Mouse (Mus musculus) heart, embryonic 11.5 days (tissue): ENCODE results near the gene Tada2a. TPM values are rescaled to one million over a fixed set of nuclear protein-coding genes. Genes with fewer than 3 reads are reported as not detected.

Source experiments
- ATAC-seq: fragments of 200-750 bp; cut with Nextera tagmentation; replicated peaks from 2 replicates; pipeline ENCODE4 v1.8.0; 2017; ENCODE audit warnings: moderate library complexity; ENCODE audit not compliant: insufficient number of reproducible peaks, low FRiP score, low TSS enrichment
- H3K27ac ChIP-seq: fragments of 300-500 bp; sonication (generic); 2 replicates; pipeline ENCODE4 v1.5.1; 2014; ENCODE audit warnings: mild to moderate bottlenecking, low read depth, low read length
- H3K27me3 ChIP-seq: fragments of 300-500 bp; sonication (generic); 2 replicates; pipeline ENCODE4 v1.6.1; 2014; ENCODE audit warnings: mild to moderate bottlenecking, low read length, mixed read lengths; ENCODE audit not compliant: control insufficient read depth, insufficient read depth
- H3K36me3 ChIP-seq: fragments of 300-500 bp; sonication (generic); 2 replicates; pipeline ENCODE4 v1.6.1; 2014; ENCODE audit warnings: mild to moderate bottlenecking, low read length, moderate library complexity, mixed read lengths; ENCODE audit not compliant: control insufficient read depth, insufficient read depth
- H3K4me1 ChIP-seq: fragments of 300-500 bp; sonication (generic); 2 replicates; pipeline ENCODE4 v1.6.1; 2014; ENCODE audit warnings: low read length; ENCODE audit not compliant: control insufficient read depth, insufficient read depth
- H3K4me2 ChIP-seq: fragments of 300-500 bp; sonication (generic); 2 replicates; pipeline ENCODE4 v1.6.1; 2014; ENCODE audit warnings: mild to moderate bottlenecking, moderate library complexity
- H3K4me3 ChIP-seq: fragments of 300-500 bp; sonication (generic); 2 replicates; pipeline ENCODE4 v1.5.1; 2014; ENCODE audit warnings: low read depth, low read length
- H3K9ac ChIP-seq: fragments of 300-500 bp; sonication (generic); 2 replicates; pipeline ENCODE4 v1.6.1; 2014; ENCODE audit warnings: mild to moderate bottlenecking, low read depth, low read length, moderate library complexity
- H3K9me3 ChIP-seq: fragments of 300-500 bp; sonication (generic); replicated peaks from 2 replicates; pipeline ENCODE4 v1.6.1; 2016; ENCODE audit warnings: low read length; ENCODE audit not compliant: control insufficient read depth
- WGBS: fragments of 180-500 bp; shearing (Covaris S2); extraction: QIAGEN DNeasy Blood & Tissue Kit; methylation state at CpG from one replicate; pipeline ENCODE4 v1.1.7; 2014; ENCODE audit not compliant: insufficient replicate concordance; 5-methylcytosine and 5-hydroxymethylcytosine counted together
- polyA plus RNA-seq: library from polyadenylated mRNA; unstranded; fragments of >200 nt; fragmentation: Nextera tagmentation; extraction: Ambion mirVana; gene quantifications from 2 replicates; pipeline ENCODE4 v1.2.1, GENCODE M21; 2014

The Tada2a gene
- polyA plus RNA-seq, 1 experiment from 2014 or later: 21.3 TPM

- Histone ChIP-seq H3K9ac (no peak overlapping the region), H3K4me1 (no peaks in the 10 kb centered on the region), H3K36me3 (peaks cover 7% of the 10 kb centered on the region; the same call in 1 of the 2 replicates), H3K27me3 (peaks cover under 1% of the 10 kb centered on the region; the same call in 1 of the 2 replicates), H3K4me2 (no peak overlapping the region), H3K4me3 (no peak overlapping the region), H3K9me3 (no peaks in the 10 kb centered on the region), H3K27ac (no peak overlapping the region)
- no peak for ATAC-seq
- 76% methylated on average over 7 of the region's 7 CpGs for WGBS
Observed at GRCm38 (mm10) chr11:84073816-84074764, 55.3 kb downstream of the Tada2a start.

DNA sequence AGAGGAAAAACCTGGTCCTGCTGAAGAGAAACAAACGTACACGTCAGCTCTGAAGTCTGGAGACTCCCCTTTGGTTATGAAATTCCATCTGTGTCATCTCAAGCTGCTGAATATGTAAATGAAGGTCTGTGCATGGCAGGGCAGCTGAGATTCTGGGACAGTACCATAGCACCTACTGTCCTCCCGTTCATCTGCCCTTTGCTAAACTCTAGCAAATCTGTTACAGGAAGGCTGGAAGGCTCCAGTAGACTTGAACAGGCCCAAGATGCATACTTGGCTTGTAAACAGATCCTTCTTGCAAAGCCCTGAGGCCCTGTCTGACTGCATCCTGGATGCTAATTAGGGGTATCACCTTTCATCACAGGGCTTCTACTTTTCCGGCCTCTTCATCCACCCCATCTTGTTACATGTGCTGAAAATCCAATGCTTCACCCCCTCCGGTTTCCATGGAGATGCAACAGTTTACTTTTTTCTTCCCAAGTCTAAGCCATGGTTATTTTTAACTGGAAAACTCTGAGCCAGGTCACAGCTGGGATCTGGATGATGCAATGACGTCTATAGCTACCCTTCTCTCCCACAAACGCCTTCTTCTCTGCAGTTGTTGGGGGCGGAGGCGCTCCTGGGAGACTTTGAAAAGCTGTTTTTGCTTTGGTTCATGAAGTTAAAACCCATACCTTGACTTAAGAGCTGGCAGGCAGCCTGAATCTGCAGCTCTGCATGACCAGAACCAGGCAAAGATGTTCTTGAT lies 56.3 kb downstream of the Tada2a start:
- no peak overlapping the region for H3K9ac ChIP-seq
- H3K36me3 ChIP-seq: no peaks in the 10 kb centered on the region
- no peak for ATAC-seq
- no peaks in the 10 kb centered on the region for H3K9me3 ChIP-seq
- no peak overlapping the region for H3K27ac ChIP-seq
- WGBS: 44% methylated on average over 9 of the region's 9 CpGs
- H3K4me2 ChIP-seq: no peak overlapping the region
- H3K4me3 ChIP-seq: no peak overlapping the region
- H3K27me3 ChIP-seq: peaks cover 8% of the 10 kb centered on the region; the same call in 1 of the 2 replicates
- no peaks in the 10 kb centered on the region for H3K4me1 ChIP-seq

DNA sequence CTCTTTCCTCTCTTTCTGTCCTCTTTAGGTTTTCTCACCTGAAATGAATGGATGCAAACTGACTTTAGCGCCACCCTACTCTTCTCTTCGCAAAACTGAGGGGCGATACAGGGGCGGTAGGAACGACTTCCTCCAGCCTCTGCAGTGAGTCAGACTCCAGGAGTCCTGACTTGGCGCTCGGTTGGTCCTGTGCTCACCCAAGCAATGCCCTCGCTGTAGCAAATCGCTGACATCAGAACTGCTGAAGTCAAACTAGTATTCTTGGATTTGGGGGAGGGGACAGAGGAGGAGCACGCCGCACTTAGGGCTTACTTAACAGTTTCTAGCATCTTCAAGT lies 60.4 kb downstream of the Tada2a start, which contains the start of gene Dusp14:
TSS of gene Dusp14 (minus strand) at position 228 of the 337 bp plus-strand sequence.
- H3K4me1 ChIP-seq: peaks cover 6% of the 10 kb centered on the region; the same call in 1 of the 2 replicates
- WGBS: 12% methylated on average over 11 of the region's 11 CpGs
- peak within 1 kb of the TSS; percentile 68 for H3K9ac ChIP-seq
- no peaks in the 10 kb centered on the region for H3K36me3 ChIP-seq
- no peak within 1 kb of the TSS for H3K27ac ChIP-seq
- peak within 1 kb of the TSS; percentile 89 for H3K4me2 ChIP-seq
- H3K4me3 ChIP-seq: peak within 1 kb of the TSS; percentile 66
- H3K9me3 ChIP-seq: no peaks in the 10 kb centered on the region
- peaks cover 20% of the 10 kb centered on the region for H3K27me3 ChIP-seq
- ATAC-seq: no peak

GRCm38 (mm10) chr11:84068191-84069033 lies 61.0 kb downstream of the Tada2a start:
- WGBS: 3% methylated on average over 61 of the region's 63 CpGs
- H3K27me3 ChIP-seq: peaks cover 20% of the 10 kb centered on the region

DNA sequence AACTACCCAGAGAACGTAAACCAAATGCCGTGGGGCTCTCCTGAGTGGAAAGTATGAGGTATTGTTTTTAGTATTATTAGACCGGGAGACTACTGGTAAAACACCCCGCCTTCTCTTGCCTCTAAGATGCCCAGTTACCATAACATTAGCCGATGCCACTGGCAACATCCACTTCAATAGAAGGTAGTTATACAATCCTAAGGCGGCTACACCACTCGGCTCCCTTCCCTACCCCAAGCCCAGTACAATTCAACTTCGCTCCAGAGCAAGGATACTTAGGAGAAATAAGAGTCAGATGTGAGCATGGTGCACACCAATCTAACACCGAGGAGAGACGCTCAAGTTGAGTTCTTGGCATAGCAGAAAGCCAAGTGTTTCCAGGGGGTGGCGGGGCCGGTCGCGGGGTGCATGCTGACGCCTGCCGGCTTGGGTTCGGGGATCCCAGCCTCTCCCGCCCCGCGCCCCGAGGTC lies 61.6 kb downstream of the Tada2a start:
- peak overlapping the region; percentile 66 for H3K4me3 ChIP-seq
- 3% methylated on average over 21 of the region's 21 CpGs for WGBS
- H3K36me3 ChIP-seq: no peaks in the 10 kb centered on the region
- H3K4me1 ChIP-seq: peaks cover 11% of the 10 kb centered on the region
- H3K9me3 ChIP-seq: no peaks in the 10 kb centered on the region
- H3K9ac ChIP-seq: peak overlapping the region; percentile 68
- peak overlapping the region; percentile 89 for H3K4me2 ChIP-seq
- peaks cover 20% of the 10 kb centered on the region for H3K27me3 ChIP-seq
- H3K27ac ChIP-seq: no peak overlapping the region
- peak; percentile 46; the same call in 1 of the 2 replicates for ATAC-seq

More at GRCm38 (mm10) chr11:84068191-84069033, 61.0 kb downstream of the Tada2a start:
- Histone ChIP-seq H3K4me3 (peak overlapping the region; percentile 66), H3K9me3 (no peaks in the 10 kb centered on the region), H3K36me3 (no peaks in the 10 kb centered on the region), H3K9ac (peak overlapping the region; percentile 68), H3K4me2 (peak overlapping the region; percentile 89), H3K27ac (no peak overlapping the region), H3K4me1 (peaks cover 6% of the 10 kb centered on the region; the same call in 1 of the 2 replicates)
- peak; percentile 39; the same call in 1 of the 2 replicates for ATAC-seq

- Histone ChIP-seq H3K4me1 (peaks cover 14% of the 10 kb centered on the region), H3K9me3 (no peaks in the 10 kb centered on the region), H3K4me2 (peak overlapping the region; percentile 89), H3K4me3 (peak overlapping the region; percentile 66), H3K27me3 (peaks cover 20% of the 10 kb centered on the region), H3K9ac (no peak overlapping the region), H3K36me3 (no peaks in the 10 kb centered on the region), H3K27ac (no peak overlapping the region)
- 11% methylated on average over 18 of the region's 18 CpGs for WGBS
- ATAC-seq: no peak
Observed at GRCm38 (mm10) chr11:84066927-84067645, 62.3 kb downstream of the Tada2a start.

- Histone ChIP-seq H3K36me3 (no peaks in the 10 kb centered on the region), H3K4me2 (peak overlapping the region; percentile 5), H3K4me3 (no peak overlapping the region), H3K27ac (no peak overlapping the region), H3K9me3 (no peaks in the 10 kb centered on the region), H3K27me3 (peaks cover 20% of the 10 kb centered on the region), H3K9ac (no peak overlapping the region), H3K4me1 (peaks cover 14% of the 10 kb centered on the region)
- ATAC-seq: no peak
- 9% methylated on average over 11 of the region's 11 CpGs for WGBS
Observed at GRCm38 (mm10) chr11:84066071-84066481, 63.3 kb downstream of the Tada2a start.
